ENCODE assay signal across 26 mouse cellular contexts in genomic region chr13:70805506-70805905, GRCm38 (mm10). TPM values are rescaled to one million over a fixed set of nuclear protein-coding genes. Genes with fewer than 3 reads are reported as not detected.
A peak's percentile ranks its signal among the peaks of the same experiment; 100 is the strongest.
DNase-seq lines count a peak whose midpoint lies in the region; ATAC-seq lines count a peak whose summit lies in the region.
"Had no signal": no experiment of that assay in that cellular context is flagged by ENCODE, and none has a peak within 500 bp of the region (broad histone marks: within the 10 kb centered on the region; RNA-seq: fewer than 3 reads in every experiment).

No protein-coding gene starts in this region.

- H3K4me1 ChIP-seq in kidney, embryonic 16.5 days (ENCODE audit: insufficient read depth, low read length), result peaks cover 16% of the 10 kb centered on the region
- H3K4me1 ChIP-seq: heart, embryonic 12.5 days; hindbrain, embryonic 10.5 days; hindbrain, embryonic 13.5 days; intestine, embryonic 15.5 days had no signal

- no peak overlapping the region for H3K4me2 ChIP-seq in kidney, embryonic 16.5 days (replicated peaks; ENCODE audit: low read depth, low read length)
- H3K4me2 ChIP-seq: heart, embryonic 12.5 days; heart, embryonic 15.5 days; hindbrain, embryonic 13.5 days; intestine, embryonic 15.5 days had no signal

- no peaks in the 10 kb centered on the region for H3K9me3 ChIP-seq in kidney, embryonic 16.5 days (ENCODE audit: low read length)
- H3K9me3 ChIP-seq: heart, embryonic 12.5 days; heart, embryonic 15.5 days; hindbrain, embryonic 10.5 days; hindbrain, embryonic 13.5 days; intestine, embryonic 15.5 days had no signal

- ATAC-seq in kidney, embryonic 16.5 days (ENCODE audit: low FRiP score, low TSS enrichment), result no peak
- ATAC-seq: forebrain, embryonic 14.5 days; forebrain, postnatal 0 days; hindbrain, embryonic 16.5 days; intestine, embryonic 15.5 days had no signal

- WGBS in kidney, embryonic 16.5 days, result 91% methylated on average over 3 of the region's 3 CpGs

- no peaks in the 10 kb centered on the region for H3K36me3 ChIP-seq in kidney, embryonic 16.5 days (ENCODE audit: insufficient read depth, low read length)
- H3K36me3 ChIP-seq: G1E; heart, embryonic 12.5 days; heart, embryonic 15.5 days; hindbrain, embryonic 10.5 days; hindbrain, embryonic 13.5 days; intestine, embryonic 15.5 days had no signal

- H3K27me3 ChIP-seq in kidney, embryonic 16.5 days (ENCODE audit: insufficient read depth, low read length), result no peaks in the 10 kb centered on the region
- H3K27me3 ChIP-seq: CH12.LX; heart, embryonic 12.5 days; heart, embryonic 15.5 days; hindbrain, embryonic 13.5 days; intestine, embryonic 15.5 days had no signal

- H3K9ac ChIP-seq in kidney, embryonic 16.5 days (replicated peaks; ENCODE audit: low read length), result no peak overlapping the region
- H3K9ac ChIP-seq: forebrain, postnatal 0 days; heart, embryonic 12.5 days; heart, embryonic 15.5 days; hindbrain, embryonic 13.5 days; intestine, embryonic 15.5 days had no signal

- DNase-seq in gastrocnemius, adult 18-20 months (ENCODE audit: low spot score), result peak; percentile 10
- DNase-seq in gastrocnemius, adult 8-10 months (ENCODE audit: low spot score in 2 of 2), result no peak
- no peak for DNase-seq in kidney, postnatal 4 days
- DNase-seq in skeletal muscle tissue, adult 2 months (ENCODE audit: low read depth, low spot score), result peak; percentile 36
- DNase-seq in spleen, postnatal 10 days (ENCODE audit: low spot score in 2 of 2), result no peak
- DNase-seq: adrenal gland, adult 8-10 months; adrenal gland, postnatal 25 days; B cell, adult 2 months; cerebellum, adult 11-12 months; cerebellum, adult 8-10 months; cerebellum, postnatal 10 days; forebrain, postnatal 0 days; gastrocnemius, postnatal 25 days; heart, adult 18-20 months; heart, postnatal 10 days; heart, postnatal 36 days had no signal

- H3K4me3 ChIP-seq in kidney, embryonic 16.5 days (ENCODE audit: low read length), result no peak overlapping the region
- H3K4me3 ChIP-seq: heart, embryonic 12.5 days; heart, embryonic 15.5 days; hindbrain, embryonic 10.5 days; hindbrain, embryonic 13.5 days; intestine, embryonic 15.5 days had no signal

- peak overlapping the region; percentile 34; the same call in 1 of the 2 replicates for H3K27ac ChIP-seq in kidney, embryonic 16.5 days (ENCODE audit: low read length)
- H3K27ac ChIP-seq: heart, embryonic 15.5 days; hindbrain, embryonic 10.5 days; hindbrain, embryonic 13.5 days; intestine, embryonic 15.5 days had no signal

RNA-seq across cellular contexts. Expression of gene Adamts16, which starts 36.1 kb away (rescaled TPM):
- under 1 TPM; 0.14 to 0.24 TPM for total RNA-seq in gastrocnemius, adult 18-20 months (2021)
- under 1 TPM in 3 of 4 experiments, not detected in 1; 0.17 to 0.20 (median 0.19) TPM for total RNA-seq in gastrocnemius, adult 8-10 months (2022)
- 18.9 and 19.6 TPM in 2 replicates for polyA plus RNA-seq in kidney, embryonic 16.5 days (2015; fragmentation: Nextera tagmentation; extraction: Ambion mirVana)
- total RNA-seq: CH12.LX; heart, adult 18-20 months; heart, postnatal 36 days had no signal
- polyA plus RNA-seq: G1E had no signal

Comparison
In these comparisons a context has a peak if more than half of its experiments do, and no peak if none do; other contexts are left out.
1. DNase-seq: peak in gastrocnemius, adult 18-20 months (single experiment) and skeletal muscle tissue, adult 2 months (single experiment); none in gastrocnemius, adult 8-10 months (0 of 2), kidney, postnatal 4 days (0 of 2) and spleen, postnatal 10 days (0 of 2).